In the genomic region with DNA sequence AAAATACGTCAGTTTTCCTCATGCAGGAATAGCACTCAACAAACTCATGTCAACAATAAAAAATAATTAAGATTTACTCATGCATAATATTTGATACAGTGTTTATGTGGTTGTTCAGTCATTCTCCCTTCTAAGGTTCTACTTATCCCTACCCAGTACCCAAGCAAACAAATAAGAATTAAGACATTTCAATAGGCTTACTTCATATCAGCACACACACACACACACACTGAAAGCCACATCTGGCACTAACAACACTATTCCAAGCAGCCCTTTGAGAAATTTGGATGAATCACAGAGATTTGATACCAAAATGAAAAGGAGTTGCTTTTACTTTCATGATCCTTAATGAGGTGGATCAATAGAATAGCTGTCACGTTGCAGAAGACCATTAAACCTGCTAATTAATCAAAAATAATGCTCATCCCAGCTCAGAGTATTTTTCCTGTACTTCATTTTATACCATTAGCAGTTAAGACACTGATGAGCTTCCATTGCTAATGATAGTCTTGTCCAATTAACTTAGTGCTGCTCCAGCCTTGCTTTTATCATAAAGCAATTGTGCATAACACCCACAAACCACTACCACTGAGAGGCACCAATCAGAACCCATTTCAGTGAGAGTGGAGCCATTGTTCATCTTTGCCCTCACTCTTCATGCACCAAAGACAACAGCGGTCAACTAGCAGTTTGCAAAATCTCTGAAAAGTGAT, we compare ENCODE assay signal across 12 mouse cellular contexts.
"Had no signal": no experiment of that assay in that cellular context is flagged by ENCODE, and none has a peak within 500 bp of the region (broad histone marks: within the 10 kb centered on the region; RNA-seq: fewer than 3 reads in every experiment).

No protein-coding gene starts in this region.

- H3K9me3 ChIP-seq: limb, embryonic 13.5 days; midbrain, embryonic 13.5 days had no signal

- H3K4me1 ChIP-seq: limb, embryonic 13.5 days; midbrain, embryonic 13.5 days had no signal

- H3K4me3 ChIP-seq: limb, embryonic 13.5 days; midbrain, embryonic 13.5 days; myocyte had no signal

- H3K27me3 ChIP-seq: limb, embryonic 13.5 days; midbrain, embryonic 13.5 days had no signal

- DNase-seq: kidney, postnatal 10 days; kidney, postnatal 4 days; left cerebral cortex, postnatal 4 days; lung, adult 18-20 months; right cerebral cortex, adult 18-20 months; right cerebral cortex, postnatal 25 days; thymus, postnatal 4 days had no signal

- H3K36me3 ChIP-seq: limb, embryonic 13.5 days; midbrain, embryonic 13.5 days had no signal

- H3K27ac ChIP-seq: limb, embryonic 13.5 days; liver, embryonic 14.5 days; midbrain, embryonic 13.5 days; stomach, postnatal 0 days had no signal

- H3K4me2 ChIP-seq: limb, embryonic 13.5 days; midbrain, embryonic 13.5 days had no signal

- ATAC-seq: midbrain, embryonic 13.5 days had no signal

- H3K9ac ChIP-seq: limb, embryonic 13.5 days; liver, embryonic 14.5 days; midbrain, embryonic 13.5 days had no signal
